Mouse (Mus musculus) testis, adult 2 months (tissue): ENCODE measurements around the gene Man1a2.

Source experiments
- CTCF ChIP-seq: fragments of 200-500 bp; IDR thresholded peaks from 2 replicates; pipeline ENCODE4 v1.5.1; 2012; ENCODE audit warnings: low read depth, mild to moderate bottlenecking, inconsistent platforms, low read length, moderate library complexity; ENCODE audit not compliant: control insufficient read depth, insufficient read depth, insufficient replicate concordance
- POLR2A ChIP-seq: fragments of 200-500 bp; IDR thresholded peaks from 2 replicates; pipeline ENCODE4 v1.6.1; 2012; ENCODE audit warnings: low read depth, mild to moderate bottlenecking, inconsistent platforms, low read length, moderate library complexity; ENCODE audit not compliant: control insufficient read depth

- TF ChIP-seq POLR2A (no peak), CTCF (no peak)
Observed at GRCm38 (mm10) chr3:100610916-100611315, 74.4 kb downstream of the Man1a2 start.
